Mouse (Mus musculus): ENCODE data around the gene Timm23. TPM values are rescaled to one million over a fixed set of nuclear protein-coding genes. Genes with fewer than 3 reads are reported as not detected.
"Not testable (repeated sequence)": the region's sequence is repeated elsewhere in the genome, so short reads cannot be mapped to it uniquely, and the experiment has no call there.

Gene Timm23
- polyA plus RNA-seq (2011; ENCODE audit: insufficient read length, low read depth, missing spikeins) = 80.3 and 103 TPM in 2 replicates

DNA sequence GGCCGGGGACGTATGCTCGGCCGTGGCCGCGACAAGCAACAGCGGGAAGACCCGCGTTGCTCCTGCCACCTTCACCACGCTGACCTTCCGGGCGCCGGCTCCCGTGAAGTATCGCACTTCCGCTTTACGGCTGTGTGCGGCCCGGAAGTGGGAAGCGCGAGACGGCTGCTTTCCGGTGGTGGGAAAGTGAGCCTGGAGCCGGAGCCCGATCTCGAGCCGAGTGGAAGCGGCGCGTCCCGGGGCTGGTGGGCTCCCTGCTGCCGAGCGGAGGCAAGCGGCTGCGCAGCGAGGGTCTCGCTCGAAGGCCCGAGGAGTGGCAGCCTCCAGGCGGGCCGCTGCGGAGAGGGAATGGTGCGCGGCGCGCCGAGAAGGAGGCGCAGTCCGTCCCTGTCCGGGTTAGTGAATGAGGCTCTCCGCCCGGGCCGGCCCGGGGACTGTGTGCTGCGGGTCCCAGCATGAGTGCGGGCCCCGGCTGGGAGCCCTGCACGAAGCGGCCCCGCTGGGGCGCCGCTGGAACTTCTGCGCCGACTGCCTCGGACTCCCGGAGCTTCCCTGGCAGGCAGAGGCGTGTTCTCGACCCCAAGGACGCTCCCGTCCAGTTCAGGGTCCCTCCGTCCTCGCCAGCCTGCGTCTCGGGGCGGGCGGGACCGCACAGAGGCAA, at the start of gene Timm23, which contains the start of gene Parg:
Timm23 (minus strand) TSS at position 108 of the 661 bp plus-strand sequence.
Parg (plus strand) TSS at position 159 of the 661 bp plus-strand sequence.
- H3K27ac ChIP-seq (ENCODE audit: insufficient read depth, low read length) = peak within 1 kb of the TSS; percentile 67
- peak; percentile 70 for TF ChIP-seq POLR2A (IDR thresholded peaks at IDR 0.05; ENCODE audit: low read depth, low read length)
- no peak for TF ChIP-seq CTCF (IDR thresholded peaks at IDR 0.05; ENCODE audit: borderline replicate concordance, insufficient read depth, low read length)
- peak within 1 kb of the TSS; percentile 98 for H3K4me3 ChIP-seq (ENCODE audit: insufficient read depth, low read length)

DNA sequence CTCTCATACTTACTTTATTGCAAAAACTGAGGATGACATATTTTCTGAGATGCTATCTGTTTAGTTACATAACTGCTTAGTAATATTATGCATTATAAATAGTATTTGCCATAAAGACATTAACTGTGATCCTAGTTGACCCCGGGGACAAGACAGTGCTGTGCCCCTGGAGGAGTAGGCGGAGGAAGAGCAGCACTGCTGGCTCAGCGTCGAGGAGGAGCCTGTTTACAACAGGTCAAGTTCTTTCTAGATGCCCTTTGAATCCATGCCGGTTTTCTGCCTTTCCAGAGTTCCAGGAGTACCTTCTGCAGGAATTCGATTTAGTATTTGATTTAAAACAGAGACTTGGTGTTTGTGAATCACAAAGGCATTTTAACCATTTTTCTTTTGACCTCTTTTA, 47.9 kb upstream of the Timm23 start:
- TF ChIP-seq POLR2A (IDR thresholded peaks at IDR 0.05; ENCODE audit: low read depth, low read length) = no peak
- TF ChIP-seq CTCF (IDR thresholded peaks at IDR 0.05; ENCODE audit: borderline replicate concordance, insufficient read depth, low read length) = no peak
- no peak overlapping the region for H3K4me3 ChIP-seq (ENCODE audit: insufficient read depth, low read length)
- no peak overlapping the region for H3K27ac ChIP-seq (ENCODE audit: insufficient read depth, low read length)
- no peaks in the 10 kb centered on the region for H3K4me1 ChIP-seq (ENCODE audit: control insufficient read depth, insufficient read depth, low read length)

More for the DNA sequence above, at the start of gene Timm23, which contains the start of gene Parg:
- no peaks in the 10 kb centered on the region for H3K4me1 ChIP-seq (ENCODE audit: control insufficient read depth, insufficient read depth, low read length)

DNA sequence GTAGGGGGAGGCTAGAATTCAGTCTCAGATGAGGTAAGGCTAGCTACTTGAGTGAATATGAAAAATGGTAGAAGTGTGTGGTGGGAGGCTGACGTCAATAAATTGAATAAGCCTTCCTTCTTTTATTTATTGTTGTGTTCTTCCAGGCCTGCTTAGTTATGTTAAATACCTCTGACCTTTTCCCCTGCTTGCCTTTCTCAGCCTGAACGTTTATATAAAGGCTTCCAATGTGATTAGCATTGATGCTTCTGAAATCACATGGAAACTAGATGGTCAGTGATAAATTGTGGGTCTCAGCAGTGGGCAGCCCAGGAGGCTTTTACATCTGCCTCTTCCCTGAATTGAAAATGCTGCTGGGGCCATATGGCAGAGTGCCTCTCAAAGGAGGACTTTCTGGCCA, 44.3 kb upstream of the Timm23 start:
- H3K27ac ChIP-seq (ENCODE audit: insufficient read depth, low read length) = no peak overlapping the region

DNA sequence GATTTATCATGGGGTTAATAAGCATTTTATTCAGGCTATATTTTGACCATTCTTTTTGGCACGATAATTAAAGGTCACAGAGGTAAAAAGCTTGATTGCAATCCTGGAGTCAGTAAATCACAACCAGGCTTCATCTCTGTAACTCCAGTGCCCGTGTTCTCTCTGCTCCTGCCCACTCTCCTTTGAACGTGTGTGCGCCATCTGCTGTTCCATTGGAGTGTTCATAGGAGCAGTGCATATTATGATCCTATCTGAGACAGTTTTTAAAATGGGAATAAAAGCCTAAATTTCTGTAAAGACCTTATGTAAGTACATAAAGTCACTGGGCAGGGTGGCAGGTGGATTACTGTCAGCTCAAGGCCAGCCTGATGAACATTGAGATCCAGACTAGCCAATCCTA, 40.7 kb upstream of the Timm23 start:
- Histone ChIP-seq H3K4me1 (ENCODE audit: control insufficient read depth, insufficient read depth, low read length) (no peaks in the 10 kb centered on the region), H3K4me3 (ENCODE audit: insufficient read depth, low read length) (no peak overlapping the region), H3K27ac (ENCODE audit: insufficient read depth, low read length) (no peak overlapping the region)
- TF ChIP-seq POLR2A (IDR thresholded peaks at IDR 0.05; ENCODE audit: low read depth, low read length) = no peak
- TF ChIP-seq CTCF (IDR thresholded peaks at IDR 0.05; ENCODE audit: borderline replicate concordance, insufficient read depth, low read length) = peak; percentile 33; the same call in 1 of the 2 replicates

More for the DNA sequence above, 44.3 kb upstream of the Timm23 start:
- Histone ChIP-seq H3K4me3 (ENCODE audit: insufficient read depth, low read length) (no peak overlapping the region), H3K4me1 (ENCODE audit: control insufficient read depth, insufficient read depth, low read length) (no peaks in the 10 kb centered on the region)
- TF ChIP-seq POLR2A (IDR thresholded peaks at IDR 0.05; ENCODE audit: low read depth, low read length) = no peak
- no peak for TF ChIP-seq CTCF (IDR thresholded peaks at IDR 0.05; ENCODE audit: borderline replicate concordance, insufficient read depth, low read length)

DNA sequence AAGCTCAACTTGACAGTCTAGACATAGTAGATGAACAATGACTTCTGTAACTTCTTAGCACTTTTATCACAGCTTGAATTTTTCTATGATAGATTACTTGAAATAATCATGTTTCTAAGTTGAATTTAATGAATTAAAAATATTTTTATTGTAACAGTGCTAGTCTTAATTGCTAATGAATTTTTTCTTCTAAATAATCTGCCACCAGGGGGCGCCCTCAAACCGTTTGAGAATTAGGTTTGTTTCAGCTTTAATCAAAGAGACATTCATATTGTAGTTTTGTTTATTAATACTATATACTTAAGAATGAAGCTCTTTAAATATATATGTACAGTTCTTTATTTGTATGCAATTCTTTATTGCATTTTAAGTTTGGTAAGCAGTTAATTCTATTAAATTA, 27.3 kb upstream of the Timm23 start:
- Histone ChIP-seq H3K4me1 (ENCODE audit: control insufficient read depth, insufficient read depth, low read length) (peaks cover 3% of the 10 kb centered on the region), H3K4me3 (ENCODE audit: insufficient read depth, low read length) (no peak overlapping the region), H3K27ac (ENCODE audit: insufficient read depth, low read length) (no peak overlapping the region)
- TF ChIP-seq POLR2A (IDR thresholded peaks at IDR 0.05; ENCODE audit: low read depth, low read length) (no peak), CTCF (IDR thresholded peaks at IDR 0.05; ENCODE audit: borderline replicate concordance, insufficient read depth, low read length) (no peak)

DNA sequence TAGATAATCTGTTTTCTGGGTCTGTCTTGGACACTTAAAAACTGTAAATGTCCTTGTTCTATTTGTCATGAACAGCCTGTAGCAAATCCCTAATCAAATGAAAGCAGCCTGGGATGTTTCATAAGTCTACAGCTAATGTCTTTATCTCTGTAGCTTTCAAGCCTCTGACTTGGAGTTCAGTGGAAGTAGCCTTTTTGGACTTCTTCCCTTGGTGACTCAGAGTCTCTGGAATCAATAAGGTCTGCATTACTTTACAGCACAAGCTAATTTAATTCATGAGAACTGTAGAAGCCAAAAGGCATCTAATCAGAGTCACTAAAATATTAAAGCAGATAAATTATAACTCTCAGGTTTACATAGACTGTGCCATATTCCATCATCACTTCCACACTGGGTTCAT, 24.9 kb upstream of the Timm23 start:
- peaks cover 3% of the 10 kb centered on the region for H3K4me1 ChIP-seq (ENCODE audit: control insufficient read depth, insufficient read depth, low read length)
- H3K4me3 ChIP-seq (ENCODE audit: insufficient read depth, low read length) = no peak overlapping the region
- TF ChIP-seq CTCF (IDR thresholded peaks at IDR 0.05; ENCODE audit: borderline replicate concordance, insufficient read depth, low read length) (no peak), POLR2A (IDR thresholded peaks at IDR 0.05; ENCODE audit: low read depth, low read length) (no peak)
- peak overlapping the region; percentile 61; the same call in 1 of the 2 replicates for H3K27ac ChIP-seq (ENCODE audit: insufficient read depth, low read length)

DNA sequence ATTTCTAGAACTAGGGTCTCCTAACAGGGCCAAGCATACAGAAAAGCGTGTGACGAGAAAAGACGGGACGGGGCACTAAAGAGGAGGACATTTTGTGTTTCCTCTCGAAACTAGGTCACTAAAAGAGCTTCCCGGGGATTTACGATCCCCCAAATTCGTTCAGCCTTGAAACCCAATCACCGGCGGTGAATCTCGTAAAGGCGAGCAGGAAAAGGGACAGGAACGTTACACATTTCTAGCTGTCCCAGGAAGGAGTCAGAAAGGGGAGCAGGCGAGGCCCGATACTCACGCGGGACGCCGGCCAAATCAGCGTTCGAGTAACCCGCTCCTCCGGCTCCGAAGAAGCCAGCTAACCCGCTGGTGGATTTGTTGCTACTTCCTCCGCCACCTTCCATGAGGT, 344 bp downstream of the Timm23 start:
- H3K4me3 ChIP-seq (ENCODE audit: insufficient read depth, low read length) = peak overlapping the region; percentile 98
- no peak for TF ChIP-seq POLR2A (IDR thresholded peaks at IDR 0.05; ENCODE audit: low read depth, low read length)
- no peak for TF ChIP-seq CTCF (IDR thresholded peaks at IDR 0.05; ENCODE audit: borderline replicate concordance, insufficient read depth, low read length)
- peak overlapping the region; percentile 67 for H3K27ac ChIP-seq (ENCODE audit: insufficient read depth, low read length)
- no peaks in the 10 kb centered on the region for H3K4me1 ChIP-seq (ENCODE audit: control insufficient read depth, insufficient read depth, low read length)

DNA sequence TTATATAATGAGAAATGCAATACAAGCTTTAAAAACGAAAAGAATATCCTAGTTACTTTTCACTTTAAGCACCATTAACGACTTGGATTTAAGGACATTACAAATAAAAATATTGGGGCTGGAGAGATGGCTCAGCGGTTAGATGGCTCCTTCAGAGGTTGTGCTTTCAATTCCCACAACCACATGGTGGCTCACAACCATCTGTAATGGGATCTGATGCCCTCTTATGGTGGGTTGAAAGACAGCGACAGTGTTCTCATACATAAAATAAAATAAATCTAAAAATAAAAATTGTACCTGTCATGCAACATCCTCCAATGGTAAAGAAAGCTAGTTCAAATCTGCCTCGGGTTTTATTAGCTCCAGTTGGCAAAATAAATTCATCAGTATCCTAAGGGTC, 8.1 kb downstream of the Timm23 start:
- not testable (repeated sequence) for H3K27ac ChIP-seq (ENCODE audit: insufficient read depth, low read length); H3K4me1 ChIP-seq (ENCODE audit: control insufficient read depth, insufficient read depth, low read length); H3K4me3 ChIP-seq (ENCODE audit: insufficient read depth, low read length)

DNA sequence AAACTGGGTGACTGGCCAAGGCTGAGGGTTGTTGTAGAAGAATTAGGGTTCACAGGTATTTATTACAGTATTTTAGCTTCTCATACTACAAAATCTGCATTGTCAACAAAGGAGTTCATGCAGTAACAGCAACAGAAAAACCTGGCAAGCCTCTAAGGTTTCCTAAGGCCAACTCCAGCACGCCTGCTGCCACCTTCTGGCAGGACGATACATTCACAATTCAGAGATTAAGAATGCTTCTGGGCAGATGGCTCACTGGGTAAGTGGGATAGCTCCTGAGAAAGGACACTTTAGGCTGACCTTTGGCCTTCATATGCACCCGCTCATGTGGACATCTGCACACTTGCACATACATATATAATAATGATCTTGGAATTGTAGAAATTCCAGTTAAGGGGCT, 9.3 kb downstream of the Timm23 start:
- Histone ChIP-seq H3K4me1 (ENCODE audit: control insufficient read depth, insufficient read depth, low read length) (no peaks in the 10 kb centered on the region), H3K27ac (ENCODE audit: insufficient read depth, low read length) (no peak overlapping the region), H3K4me3 (ENCODE audit: insufficient read depth, low read length) (no peak overlapping the region)
- TF ChIP-seq CTCF (IDR thresholded peaks at IDR 0.05; ENCODE audit: borderline replicate concordance, insufficient read depth, low read length) (peak; percentile 77; the same call in 1 of the 2 replicates), POLR2A (IDR thresholded peaks at IDR 0.05; ENCODE audit: low read depth, low read length) (no peak)

DNA sequence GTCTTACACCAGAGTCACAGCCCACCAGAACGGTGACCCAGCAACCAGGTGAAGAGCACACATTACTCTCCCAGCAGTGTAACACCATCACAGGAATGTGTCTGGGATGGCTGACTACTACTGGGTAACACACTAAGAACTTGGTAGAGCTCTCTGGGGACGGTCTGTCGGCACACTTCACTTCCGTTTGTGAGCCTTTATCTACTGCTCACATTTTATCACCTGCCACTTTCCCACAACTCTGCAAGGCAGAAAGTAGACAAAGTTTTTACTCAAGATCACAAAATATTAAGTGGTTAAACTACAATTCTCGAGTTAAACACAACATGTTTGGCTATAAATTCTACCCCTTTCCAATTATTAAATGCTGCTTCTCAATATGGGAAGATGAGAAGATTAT, 9.8 kb downstream of the Timm23 start:
- H3K27ac ChIP-seq (ENCODE audit: insufficient read depth, low read length) = no peak overlapping the region
- TF ChIP-seq POLR2A (IDR thresholded peaks at IDR 0.05; ENCODE audit: low read depth, low read length) (no peak), CTCF (IDR thresholded peaks at IDR 0.05; ENCODE audit: borderline replicate concordance, insufficient read depth, low read length) (no peak)
- no peak overlapping the region for H3K4me3 ChIP-seq (ENCODE audit: insufficient read depth, low read length)
- no peaks in the 10 kb centered on the region for H3K4me1 ChIP-seq (ENCODE audit: control insufficient read depth, insufficient read depth, low read length)

Measured in embryonic fibroblast, embryonic 13.5 days (primary cell).